In genomic region chr4:129580347-129580746, GRCm38 (mm10) we compare ENCODE assay signal across 1 mouse cellular context.
TF ChIP-seq lines count a peak whose summit lies in the region.

No protein-coding gene starts in this region.

TF ChIP-seq in MEL, 35 proteins besides CTCF, POLR2A, EP300 and RAD21:
- TF ChIP-seq CHD1 (IDR thresholded peaks at IDR 0.05; ENCODE audit: low read depth, low read length) (no peak), SIN3A (IDR thresholded peaks at IDR 0.05; ENCODE audit: low read length) (0 out of 2 replicates have a peak, but pooled peaks have one; percentile 23), NELFE (IDR thresholded peaks at IDR 0.05; ENCODE audit: low read depth, low read length) (peak; percentile 52), HCFC1 (IDR thresholded peaks at IDR 0.05; ENCODE audit: low read depth, low read length) (peak; percentile 82), NRF1 (IDR thresholded peaks at IDR 0.05; ENCODE audit: insufficient read depth, low read depth, low read length, poor library complexity, severe bottlenecking) (peak; percentile 65), MYC (IDR thresholded peaks at IDR 0.05; ENCODE audit: low read depth, low read length) (peak; percentile 36; the same call in 1 of the 2 replicates), ZNF384 (IDR thresholded peaks at IDR 0.05; ENCODE audit: low read depth, low read length) (no peak), BHLHE40 (IDR thresholded peaks at IDR 0.05; ENCODE audit: borderline replicate concordance, low read depth, low read length) (no peak), USF2 (IDR thresholded peaks at IDR 0.05; ENCODE audit: borderline replicate concordance in 1 of 2, insufficient read depth in 1 of 2, low read depth in 1 of 2, low read length in 2 of 2) (no peak), CHD2 (IDR thresholded peaks at IDR 0.05; ENCODE audit: low read length) (no peak), GABPA (IDR thresholded peaks at IDR 0.05; ENCODE audit: low read depth, low read length) (no peak), MYB (IDR thresholded peaks at IDR 0.05; ENCODE audit: low read depth, low read length) (no peak), MAX (IDR thresholded peaks at IDR 0.05; ENCODE audit: low read length) (0 out of 2 replicates have a peak, but pooled peaks have one; percentile 44), ELF1 (IDR thresholded peaks at IDR 0.05; ENCODE audit: low read depth, low read length) (no peak), KAT2A (conservative IDR thresholded peaks at IDR 0.05; ENCODE audit: low read depth, low read length) (no peak; the same call in 1 of the 2 replicates), MEF2A (IDR thresholded peaks at IDR 0.05; ENCODE audit: extremely low read depth, insufficient replicate concordance, low read depth, low read length, poor library complexity, severe bottlenecking) (no peak), TBP (IDR thresholded peaks at IDR 0.05; ENCODE audit: low read depth, low read length) (peak; percentile 85), TAL1 (IDR thresholded peaks at IDR 0.05; ENCODE audit: low read length) (no peak), ZMIZ1 (IDR thresholded peaks at IDR 0.05; ENCODE audit: low read depth, low read length) (no peak), JUND (IDR thresholded peaks at IDR 0.05; ENCODE audit: low read depth, low read length) (no peak)
